Mouse (Mus musculus): ENCODE results near the gene Gm20831.
"Not testable (repeated sequence)": the region's sequence is repeated elsewhere in the genome, so short reads cannot be mapped to it uniquely, and the experiment has no call there.

The Gm20831 gene

DNA sequence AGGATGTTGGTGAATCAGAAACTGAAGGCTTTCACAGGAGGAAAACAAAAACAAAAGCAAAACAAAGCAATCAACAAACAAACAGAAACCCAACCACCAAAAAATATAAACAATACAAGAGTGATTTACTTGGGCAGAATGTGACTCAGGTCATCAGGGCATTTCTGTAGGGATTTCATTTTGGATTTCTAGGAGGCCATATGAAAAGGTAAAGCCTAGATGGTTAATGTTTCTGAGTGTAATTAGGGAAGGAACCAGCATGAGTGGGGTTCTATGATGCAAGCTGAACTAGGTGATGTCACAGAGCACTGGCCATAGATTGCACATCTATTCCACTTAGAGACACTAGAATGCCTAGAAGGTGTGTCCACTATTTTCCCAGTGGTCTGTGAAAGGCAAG, at the start of gene Gm20831, which contains the start of gene Gm20772:
Gene Gm20831 (plus strand): TSS at position 301 of the 400 bp plus-strand sequence.
Gene Gm20772 (plus strand): TSS at position 301 of the 400 bp plus-strand sequence.
- not testable (repeated sequence) for DNase-seq (ENCODE audit: low read depth)

DNA sequence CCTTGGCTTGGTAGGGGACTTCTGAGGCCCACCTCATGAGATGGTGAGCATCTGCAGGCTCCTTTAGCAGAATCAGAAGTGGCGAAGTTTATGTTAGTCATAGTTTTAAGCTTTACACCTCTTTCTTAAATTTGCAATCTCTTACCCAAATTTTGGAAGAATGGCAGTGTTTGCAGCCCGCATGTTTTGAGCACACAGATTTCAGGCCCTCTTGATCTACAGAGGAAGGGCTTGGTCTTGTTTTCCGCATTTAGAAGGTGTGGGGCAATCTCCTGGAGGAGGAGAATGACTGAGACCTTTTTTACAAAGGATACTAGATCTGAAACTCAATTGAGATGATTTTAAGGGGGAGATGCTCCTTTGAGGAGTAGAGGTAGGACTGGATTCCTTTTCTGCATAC, 28.4 kb upstream of the Gm20831 start, which contains the start of gene Gm21904:
Gene Gm21904 (minus strand): TSS at position 101 of the 400 bp plus-strand sequence.
- DNase-seq (ENCODE audit: low read depth), result not testable (repeated sequence)

DNA sequence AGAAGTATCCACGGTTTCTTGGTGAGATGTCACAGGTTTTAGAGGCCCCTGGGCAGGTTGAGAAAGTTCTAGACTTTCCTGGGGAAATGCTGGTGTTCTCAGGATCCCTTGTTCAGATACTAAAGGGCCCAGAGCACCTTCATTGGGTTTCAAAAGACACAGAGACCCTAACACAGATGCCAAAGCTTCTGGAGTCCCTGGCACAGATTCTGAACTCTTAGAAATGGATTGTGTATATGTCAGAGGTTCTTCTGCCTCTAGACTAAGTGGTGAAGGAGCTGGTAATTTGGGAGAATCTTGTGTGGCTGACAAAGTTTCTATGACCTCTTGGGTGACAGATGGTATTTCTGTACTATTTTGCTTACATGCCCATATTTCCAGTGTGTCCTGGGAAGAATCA, 62.7 kb downstream of the Gm20831 start, which contains the start of gene Srsy:
Gene Srsy (minus strand): TSS at position 101 of the 400 bp plus-strand sequence.
- DNase-seq (ENCODE audit: low read depth), result not testable (repeated sequence)
